Mouse (Mus musculus) c-Kit-positive CD71-positive TER-119-positive erythroid progenitor cells, embryonic 14.5 days (primary cell): ENCODE measurements at regions not wholly inside any gene's neighbourhood (a gene's known extent, or its start where the extent isn't known, plus 50 kb on each side); places are given as distances from the start of the nearest gene placed in this dataset.

ENCODE experiments used
- DNase-seq: peaks from one replicate; pipeline ENCODE4 v3.0.0-alpha.2; 2013; ENCODE audit warnings: low spot score

GRCm38 (mm10) chr4:69971721-69972120 lies 438.5 kb downstream of the Cdk5rap2 start:
- DNase-seq: no peak

GRCm38 (mm10) chr4:69968424-69968823 lies 441.8 kb downstream of the Cdk5rap2 start:
- DNase-seq: no peak
